Mouse (Mus musculus): ENCODE data around the gene Mettl7a1. TPM values are rescaled to one million over a fixed set of nuclear protein-coding genes. Genes with fewer than 3 reads are reported as not detected.
"Not testable (repeated sequence)": the region's sequence is repeated elsewhere in the genome, so short reads cannot be mapped to it uniquely, and the experiment has no call there.

Gene Mettl7a1
- polyA plus RNA-seq, 1 experiment from 2014 or later, result 3.6 TPM

DNA sequence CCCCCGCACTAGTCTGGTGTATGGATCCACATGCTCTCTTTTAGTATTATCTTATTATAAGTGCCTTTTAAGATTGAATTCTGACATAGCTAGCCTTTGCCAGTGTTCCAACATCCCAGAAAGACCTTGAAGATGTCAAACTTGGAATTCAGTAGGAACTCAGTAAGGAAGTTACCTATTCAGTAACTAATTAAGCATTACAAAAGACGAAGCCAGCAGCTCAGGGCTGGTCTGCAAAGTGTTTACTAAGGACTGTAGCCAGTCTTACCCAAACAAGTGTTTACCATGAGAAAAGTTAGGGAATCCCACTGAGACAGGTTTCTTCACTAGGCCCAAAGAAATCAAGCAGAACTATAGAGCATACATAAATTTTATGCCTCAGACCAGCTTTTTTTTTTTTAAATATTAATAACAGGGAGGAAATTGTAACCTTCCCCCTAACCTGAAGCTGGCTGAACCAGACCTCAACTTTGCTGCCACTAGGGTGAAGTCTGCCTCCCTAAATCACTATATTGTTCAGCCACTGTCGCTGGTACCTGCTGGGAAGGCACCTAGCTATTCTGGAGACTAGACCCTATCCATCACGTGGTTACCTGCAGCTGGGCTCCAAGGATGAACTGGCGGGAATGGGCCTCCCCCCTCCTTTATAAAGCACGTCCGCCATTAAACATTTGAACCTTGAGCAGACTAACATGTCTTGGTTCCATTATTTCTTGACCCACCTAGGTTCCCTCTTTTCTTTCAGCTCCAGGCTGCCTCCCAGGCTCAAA is 29.0 kb upstream of the Mettl7a1 start:
- H3K9me3 ChIP-seq, result 0 out of 2 replicates have a peak, but pooled peaks cover 5% of the 10 kb centered on the region
- H3K36me3 ChIP-seq, result no peaks in the 10 kb centered on the region
- no peaks in the 10 kb centered on the region for H3K4me1 ChIP-seq
- H3K27ac ChIP-seq, result no peak overlapping the region
- WGBS, result 84% methylated on average over 7 of the region's 7 CpGs
- peaks cover 14% of the 10 kb centered on the region for H3K27me3 ChIP-seq (ENCODE audit: insufficient read depth, poor library complexity, severe bottlenecking)
- DNase-seq (ENCODE audit: low spot score), result peak; percentile 67
- no peak overlapping the region for H3K4me3 ChIP-seq

DNA sequence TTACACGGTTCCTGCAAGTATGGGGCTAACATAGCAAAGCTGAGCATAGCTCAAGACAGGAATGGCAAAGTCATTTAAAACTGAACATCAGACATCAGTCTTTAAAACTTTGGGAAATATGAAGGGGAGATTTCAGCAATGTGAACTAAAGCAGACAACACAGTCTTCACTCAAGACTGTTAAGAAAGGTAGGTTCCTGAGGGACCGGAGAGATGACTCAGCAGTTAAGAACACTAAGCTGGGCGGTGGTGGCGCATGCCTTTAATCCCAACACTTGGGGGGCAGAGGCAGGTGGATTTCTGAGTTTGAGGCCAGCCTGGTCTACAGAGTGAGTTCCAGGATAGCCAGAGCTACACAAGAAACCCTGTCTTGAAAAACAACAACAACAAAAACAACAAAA is 27.5 kb upstream of the Mettl7a1 start:
- H3K27me3 ChIP-seq (ENCODE audit: insufficient read depth, poor library complexity, severe bottlenecking), result peaks cover 3% of the 10 kb centered on the region
- DNase-seq (ENCODE audit: low spot score), result no peak
- no peak overlapping the region for H3K27ac ChIP-seq
- no peak overlapping the region for H3K4me3 ChIP-seq
- H3K9me3 ChIP-seq, result 0 out of 2 replicates have a peak, but pooled peaks cover 5% of the 10 kb centered on the region
- no peaks in the 10 kb centered on the region; the same call in 1 of the 2 replicates for H3K4me1 ChIP-seq
- H3K36me3 ChIP-seq, result no peaks in the 10 kb centered on the region
- WGBS, result 90% methylated on average over 4 of the region's 4 CpGs

DNA sequence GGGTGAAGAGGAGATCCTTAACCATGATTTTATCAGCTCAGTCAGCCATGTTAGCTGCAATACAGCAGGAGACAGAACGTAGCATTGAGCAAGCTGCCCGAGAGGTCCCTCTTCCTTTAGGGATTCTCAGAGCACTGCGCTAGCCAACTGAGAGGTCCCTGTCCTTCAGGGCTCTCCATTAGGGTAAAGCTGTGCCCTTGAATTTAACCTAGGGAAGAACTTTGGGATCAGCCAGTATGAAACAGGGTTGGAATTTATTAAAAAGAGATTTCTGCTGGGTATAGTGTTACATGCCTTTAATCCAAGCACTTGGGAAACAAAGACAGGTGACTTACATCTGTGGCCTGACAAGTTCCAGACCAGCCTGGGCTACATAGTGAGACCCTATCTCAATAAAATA is 26.4 kb upstream of the Mettl7a1 start:
- 87% methylated on average over 3 of the region's 3 CpGs for WGBS
- Histone ChIP-seq H3K4me3 (no peak overlapping the region), H3K9me3 (0 out of 2 replicates have a peak, but pooled peaks cover 5% of the 10 kb centered on the region), H3K36me3 (no peaks in the 10 kb centered on the region), H3K4me1 (no peaks in the 10 kb centered on the region; the same call in 1 of the 2 replicates), H3K27ac (no peak overlapping the region), H3K27me3 (ENCODE audit: insufficient read depth, poor library complexity, severe bottlenecking) (no peaks in the 10 kb centered on the region)
- no peak for DNase-seq (ENCODE audit: low spot score)

DNA sequence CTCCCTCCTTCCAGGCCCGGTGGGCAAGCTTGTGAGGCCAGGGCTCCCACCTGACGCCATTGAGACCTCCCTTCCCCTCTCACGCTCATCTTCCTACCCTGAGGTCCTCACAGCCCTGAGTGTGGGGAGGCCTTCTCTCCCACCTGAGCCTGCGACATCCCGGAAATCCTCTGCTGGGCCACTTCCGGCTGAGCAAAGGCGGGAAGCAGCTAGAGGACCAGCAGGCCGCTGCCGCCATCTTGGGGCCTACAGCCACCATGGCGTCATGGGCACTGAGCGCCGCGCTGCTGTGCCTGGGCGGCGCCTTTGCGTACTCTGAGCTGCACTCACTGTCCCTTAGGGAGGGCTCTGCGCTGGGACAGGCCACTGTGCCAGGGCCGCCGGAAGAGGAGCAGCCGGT is 23.3 kb upstream of the Mettl7a1 start, which contains the start of gene Tmprss12:
Tmprss12 (plus strand) TSS at position 212 of the 400 bp plus-strand sequence.
- Histone ChIP-seq H3K36me3 (no peaks in the 10 kb centered on the region), H3K9me3 (0 out of 2 replicates have a peak, but pooled peaks cover 5% of the 10 kb centered on the region), H3K4me3 (no peak within 1 kb of the TSS), H3K27me3 (ENCODE audit: insufficient read depth, poor library complexity, severe bottlenecking) (no peaks in the 10 kb centered on the region), H3K27ac (no peak within 1 kb of the TSS), H3K4me1 (no peaks in the 10 kb centered on the region; the same call in 1 of the 2 replicates)
- no peak for DNase-seq (ENCODE audit: low spot score)
- 95% methylated on average over 20 of the region's 20 CpGs for WGBS

DNA sequence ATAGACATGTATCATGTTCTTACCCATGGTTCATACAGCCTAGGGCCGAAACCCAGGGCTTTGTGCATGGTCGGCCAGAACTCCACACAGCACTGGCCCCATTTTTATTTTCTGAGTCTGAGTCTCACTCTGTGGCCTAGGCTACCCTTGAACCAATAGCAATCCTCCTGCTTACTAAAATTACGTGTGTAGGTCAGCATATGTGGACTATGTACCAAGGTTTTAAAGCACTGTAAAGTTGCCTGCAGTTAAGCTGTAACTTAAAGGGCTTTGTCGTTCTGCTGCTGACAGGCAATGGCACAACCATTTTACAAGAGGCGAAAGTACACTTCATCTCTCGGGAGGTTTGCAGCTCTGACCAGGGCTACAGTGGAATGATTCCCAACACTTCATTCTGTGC is 15.0 kb upstream of the Mettl7a1 start:
- Histone ChIP-seq H3K9me3 (no peaks in the 10 kb centered on the region), H3K36me3 (no peaks in the 10 kb centered on the region)
- WGBS, result 92% methylated on average over 6 of the region's 6 CpGs

DNA sequence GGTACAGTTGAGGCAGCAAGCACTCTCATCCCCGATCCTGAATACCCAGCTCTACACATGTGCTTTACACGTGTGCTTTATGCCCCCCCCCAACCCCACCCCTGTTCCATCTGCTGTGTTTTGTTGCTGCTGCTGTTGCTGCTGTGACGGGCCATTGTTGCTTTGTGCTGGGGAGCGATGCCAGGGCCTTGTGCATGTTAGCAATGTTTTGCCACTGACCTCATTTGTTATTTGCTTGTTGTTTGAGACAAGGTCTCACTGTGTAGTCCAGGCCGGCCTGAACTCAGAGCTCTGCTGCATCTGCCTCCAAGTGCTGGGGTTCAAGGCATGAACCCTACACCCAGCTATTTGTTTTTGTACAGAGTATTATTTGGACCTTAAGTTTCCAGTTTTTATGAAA is 13.1 kb upstream of the Mettl7a1 start:
- no peak for DNase-seq (ENCODE audit: low spot score)
- peaks cover 15% of the 10 kb centered on the region for H3K4me1 ChIP-seq
- no peaks in the 10 kb centered on the region for H3K9me3 ChIP-seq
- 88% methylated on average over 5 of the region's 5 CpGs for WGBS
- H3K27ac ChIP-seq, result no peak overlapping the region
- no peak overlapping the region for H3K4me3 ChIP-seq
- no peaks in the 10 kb centered on the region for H3K36me3 ChIP-seq
- H3K27me3 ChIP-seq (ENCODE audit: insufficient read depth, poor library complexity, severe bottlenecking), result peaks cover 26% of the 10 kb centered on the region; the same call in 1 of the 2 replicates

More for the DNA sequence above, 15.0 kb upstream of the Mettl7a1 start:
- no peak for DNase-seq (ENCODE audit: low spot score)
- Histone ChIP-seq H3K4me1 (peaks cover 12% of the 10 kb centered on the region), H3K4me3 (no peak overlapping the region), H3K27me3 (ENCODE audit: insufficient read depth, poor library complexity, severe bottlenecking) (peaks cover 23% of the 10 kb centered on the region; the same call in 1 of the 2 replicates), H3K27ac (no peak overlapping the region)

DNA sequence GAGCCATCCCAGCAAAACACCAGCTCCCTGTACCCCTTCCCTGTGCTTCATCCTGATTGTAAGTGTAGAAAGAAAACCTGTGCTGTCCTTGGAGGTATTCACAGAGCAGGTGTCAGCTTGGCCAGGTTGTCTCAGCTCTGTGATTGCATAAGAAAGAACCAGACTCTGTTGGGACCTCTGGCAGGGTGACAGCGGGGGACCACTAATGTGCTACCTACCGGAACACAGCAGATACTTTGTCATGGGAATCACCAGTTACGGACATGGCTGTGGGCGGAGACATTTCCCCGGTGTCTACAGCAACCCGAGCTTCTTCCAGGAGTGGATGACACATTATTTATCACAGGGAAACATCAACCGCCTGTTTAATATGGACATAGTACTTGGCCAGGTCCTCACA is 11.6 kb upstream of the Mettl7a1 start:
- H3K27ac ChIP-seq, result no peak overlapping the region
- DNase-seq (ENCODE audit: low spot score), result no peak
- no peaks in the 10 kb centered on the region for H3K9me3 ChIP-seq
- peaks cover 15% of the 10 kb centered on the region for H3K4me1 ChIP-seq
- H3K4me3 ChIP-seq, result no peak overlapping the region
- no peaks in the 10 kb centered on the region for H3K36me3 ChIP-seq
- peaks cover 26% of the 10 kb centered on the region; the same call in 1 of the 2 replicates for H3K27me3 ChIP-seq (ENCODE audit: insufficient read depth, poor library complexity, severe bottlenecking)
- 61% methylated on average over 7 of the region's 7 CpGs for WGBS

DNA sequence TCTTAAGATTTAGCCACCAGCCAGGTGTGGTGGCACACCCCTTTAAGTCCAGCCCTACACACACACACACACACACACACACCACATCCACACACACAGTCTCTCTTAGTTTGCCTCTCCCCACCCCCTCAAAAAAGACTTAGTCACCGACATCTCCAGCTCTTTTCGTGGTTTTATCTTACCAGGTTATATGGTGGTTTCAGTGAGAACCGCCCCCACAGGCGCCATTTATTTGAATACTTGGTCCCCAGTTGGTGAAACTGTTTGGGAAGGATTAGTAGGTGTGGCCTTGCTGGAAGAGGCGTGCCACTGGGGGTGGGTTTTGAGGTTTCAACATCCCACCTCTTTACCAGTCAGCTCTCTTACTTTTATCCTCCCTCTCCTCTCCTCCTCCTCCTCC is 6.1 kb upstream of the Mettl7a1 start:
- WGBS, result 82% methylated on average over 5 of the region's 5 CpGs
- Histone ChIP-seq H3K36me3 (no peaks in the 10 kb centered on the region), H3K4me3 (no peak overlapping the region), H3K4me1 (0 out of 2 replicates have a peak, but pooled peaks cover 9% of the 10 kb centered on the region), H3K27me3 (ENCODE audit: insufficient read depth, poor library complexity, severe bottlenecking) (peaks cover 24% of the 10 kb centered on the region), H3K27ac (no peak overlapping the region), H3K9me3 (no peaks in the 10 kb centered on the region)
- no peak for DNase-seq (ENCODE audit: low spot score)

DNA sequence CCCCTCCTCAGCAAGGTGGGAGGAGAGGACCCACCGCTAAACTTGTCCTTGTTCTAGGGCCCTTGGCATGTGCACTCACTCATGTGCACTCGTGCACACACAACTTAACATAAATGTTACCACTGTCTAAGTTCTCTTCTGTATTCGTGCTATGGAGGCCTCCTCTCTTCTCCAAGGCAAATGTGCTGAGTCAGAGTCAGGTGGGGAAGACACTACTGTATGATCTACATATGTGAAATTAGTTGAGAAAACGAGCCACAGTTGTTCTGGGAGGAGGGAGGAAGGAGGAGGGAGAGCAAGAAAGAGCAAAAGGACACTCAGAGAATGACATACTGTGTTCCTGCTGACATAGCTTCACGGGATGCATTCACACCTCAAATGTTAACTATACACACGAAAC is 3.4 kb upstream of the Mettl7a1 start:
- no peak overlapping the region for H3K27ac ChIP-seq
- no peaks in the 10 kb centered on the region for H3K36me3 ChIP-seq
- peaks cover 8% of the 10 kb centered on the region; the same call in 1 of the 2 replicates for H3K4me1 ChIP-seq
- WGBS, result 70% methylated on average over 6 of the region's 6 CpGs
- DNase-seq (ENCODE audit: low spot score), result no peak
- H3K4me3 ChIP-seq, result no peak overlapping the region
- no peaks in the 10 kb centered on the region for H3K9me3 ChIP-seq
- peaks cover 24% of the 10 kb centered on the region for H3K27me3 ChIP-seq (ENCODE audit: insufficient read depth, poor library complexity, severe bottlenecking)

DNA sequence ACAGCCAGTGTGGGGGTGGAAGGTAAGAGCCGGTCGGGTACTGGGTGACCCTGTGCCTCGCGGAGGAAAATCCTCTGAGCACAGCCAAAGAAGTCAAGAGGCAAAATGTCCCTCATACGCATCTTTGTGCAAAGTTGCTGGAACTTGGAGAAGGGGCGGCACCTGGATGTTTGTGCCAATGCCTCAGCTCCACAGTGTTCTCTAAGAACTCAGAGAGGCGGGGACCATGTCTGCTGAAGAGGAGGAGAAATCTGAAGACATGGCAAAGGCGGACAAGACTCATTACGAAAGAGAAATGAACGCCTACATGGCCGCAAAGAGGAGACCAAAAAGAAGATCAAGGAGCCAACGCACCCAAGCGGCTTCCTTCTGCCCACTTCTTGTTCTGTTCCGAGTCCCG is 2.4 kb upstream of the Mettl7a1 start:
- Histone ChIP-seq H3K4me3 (no peak overlapping the region), H3K36me3 (no peaks in the 10 kb centered on the region), H3K27me3 (ENCODE audit: insufficient read depth, poor library complexity, severe bottlenecking) (peaks cover 21% of the 10 kb centered on the region), H3K27ac (no peak overlapping the region), H3K4me1 (peaks cover 6% of the 10 kb centered on the region; the same call in 1 of the 2 replicates), H3K9me3 (no peaks in the 10 kb centered on the region)
- no peak for DNase-seq (ENCODE audit: low spot score)
- WGBS, result 74% methylated on average over 15 of the region's 15 CpGs

DNA sequence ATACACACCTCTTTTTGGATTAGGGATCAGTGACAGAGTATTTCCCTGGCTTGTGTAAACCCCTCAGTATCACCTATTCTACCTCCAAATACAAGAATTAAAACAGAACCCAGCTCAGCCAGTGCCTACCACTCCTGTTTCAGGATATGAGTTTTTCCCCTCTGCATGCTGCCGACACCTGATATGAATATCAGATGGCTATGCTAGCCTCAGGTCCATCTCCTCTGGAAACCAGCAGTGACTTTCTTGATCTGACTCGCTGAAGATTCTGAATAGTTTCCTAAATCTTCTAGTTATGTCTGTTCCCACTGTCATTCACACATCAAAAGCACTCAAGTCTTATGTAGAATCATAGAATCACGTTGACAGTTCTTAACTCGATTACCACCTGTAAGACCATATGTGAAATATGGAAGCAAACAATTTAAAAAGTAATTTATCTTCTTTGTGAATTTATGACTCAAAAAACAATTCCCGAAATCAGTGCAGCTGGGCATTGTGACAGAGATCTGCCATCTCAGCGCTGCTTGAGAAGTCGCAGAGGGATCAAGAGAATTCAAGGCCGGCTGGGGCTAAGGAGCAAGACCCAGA is 417 bp upstream of the Mettl7a1 start:
- Histone ChIP-seq H3K27ac (no peak overlapping the region), H3K4me3 (peak overlapping the region; percentile 63; the same call in 1 of the 2 replicates), H3K36me3 (no peaks in the 10 kb centered on the region), H3K27me3 (ENCODE audit: insufficient read depth, poor library complexity, severe bottlenecking) (peaks cover 12% of the 10 kb centered on the region), H3K9me3 (no peaks in the 10 kb centered on the region), H3K4me1 (peaks cover 6% of the 10 kb centered on the region; the same call in 1 of the 2 replicates)
- no peak for DNase-seq (ENCODE audit: low spot score)
- WGBS, result 61% methylated on average over 8 of the region's 8 CpGs

DNA sequence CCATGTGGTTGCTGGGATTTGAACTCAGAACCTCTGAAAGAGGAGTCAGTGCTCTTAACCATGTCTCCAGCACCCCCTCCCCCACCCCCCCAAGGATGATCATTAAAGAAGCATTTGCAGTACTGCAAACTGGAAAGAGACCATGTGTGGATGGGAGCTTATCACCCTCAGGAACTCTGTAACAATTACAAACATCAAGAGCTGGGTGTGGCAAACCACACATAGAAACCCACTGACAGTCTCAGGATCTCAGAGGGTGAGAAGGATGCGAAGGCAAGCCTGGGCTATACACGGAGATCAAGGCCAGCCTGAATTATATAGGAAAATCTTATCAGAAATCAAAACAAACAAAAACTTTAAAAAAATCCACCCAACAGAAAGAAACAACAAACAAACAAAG is 2.3 kb downstream of the Mettl7a1 start:
- Histone ChIP-seq H3K4me3 (no peak overlapping the region), H3K27me3 (ENCODE audit: insufficient read depth, poor library complexity, severe bottlenecking) (no peaks in the 10 kb centered on the region), H3K4me1 (no peaks in the 10 kb centered on the region; the same call in 1 of the 2 replicates), H3K27ac (no peak overlapping the region), H3K9me3 (no peaks in the 10 kb centered on the region), H3K36me3 (no peaks in the 10 kb centered on the region)
- 72% methylated on average over 2 of the region's 2 CpGs for WGBS
- DNase-seq (ENCODE audit: low spot score), result no peak

DNA sequence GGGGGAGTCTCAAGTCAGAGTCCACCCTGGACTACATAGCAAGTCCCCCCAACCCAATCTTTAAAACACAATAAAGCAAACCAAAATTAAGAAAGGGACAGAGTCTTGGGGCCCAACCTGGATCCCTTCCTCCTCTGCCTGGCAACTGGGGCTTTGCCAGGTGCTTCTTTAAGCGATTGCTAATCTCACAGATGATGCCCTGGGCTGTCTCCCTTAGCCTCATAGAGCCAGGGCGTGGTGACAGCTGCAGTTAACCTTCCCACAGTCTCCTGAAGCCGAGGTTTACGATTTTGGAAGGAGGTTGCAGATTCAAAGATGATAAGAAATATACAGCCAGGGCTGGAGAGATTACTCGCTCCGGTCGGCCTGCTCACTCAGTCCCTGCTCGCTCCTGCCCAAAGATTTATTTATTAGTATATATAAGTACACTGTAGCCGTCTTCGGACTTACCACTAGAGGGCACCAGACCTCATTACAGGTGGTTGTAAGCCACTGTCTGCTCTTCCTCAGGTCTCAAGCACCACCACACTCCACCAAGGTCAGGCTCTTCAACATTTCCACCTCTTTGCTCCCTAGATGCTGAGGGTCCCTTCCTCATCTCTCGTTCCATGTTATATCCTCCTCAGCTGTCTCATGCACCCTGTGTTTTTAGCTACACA is 3.6 kb downstream of the Mettl7a1 start:
- not testable (repeated sequence) for DNase-seq (ENCODE audit: low spot score)

More for the DNA sequence above, 3.6 kb downstream of the Mettl7a1 start:
- WGBS, result 50% methylated on average over 11 of the region's 11 CpGs
- H3K36me3 ChIP-seq; H3K4me3 ChIP-seq; H3K9me3 ChIP-seq; H3K27ac ChIP-seq; H3K4me1 ChIP-seq; H3K27me3 ChIP-seq (ENCODE audit: insufficient read depth, poor library complexity, severe bottlenecking): not testable (repeated sequence)

All from heart, embryonic 10.5 days (tissue).